Mouse (Mus musculus): Measurements from ENCODE around the gene Racgap1. TPM values are rescaled to one million over a fixed set of nuclear protein-coding genes. Genes with fewer than 3 reads are reported as not detected.
A peak's percentile ranks its signal among the peaks of the same experiment; 100 is the strongest.

The Racgap1 gene
- polyA plus RNA-seq, 1 experiment from 2014 or later, result 74.3 TPM

DNA sequence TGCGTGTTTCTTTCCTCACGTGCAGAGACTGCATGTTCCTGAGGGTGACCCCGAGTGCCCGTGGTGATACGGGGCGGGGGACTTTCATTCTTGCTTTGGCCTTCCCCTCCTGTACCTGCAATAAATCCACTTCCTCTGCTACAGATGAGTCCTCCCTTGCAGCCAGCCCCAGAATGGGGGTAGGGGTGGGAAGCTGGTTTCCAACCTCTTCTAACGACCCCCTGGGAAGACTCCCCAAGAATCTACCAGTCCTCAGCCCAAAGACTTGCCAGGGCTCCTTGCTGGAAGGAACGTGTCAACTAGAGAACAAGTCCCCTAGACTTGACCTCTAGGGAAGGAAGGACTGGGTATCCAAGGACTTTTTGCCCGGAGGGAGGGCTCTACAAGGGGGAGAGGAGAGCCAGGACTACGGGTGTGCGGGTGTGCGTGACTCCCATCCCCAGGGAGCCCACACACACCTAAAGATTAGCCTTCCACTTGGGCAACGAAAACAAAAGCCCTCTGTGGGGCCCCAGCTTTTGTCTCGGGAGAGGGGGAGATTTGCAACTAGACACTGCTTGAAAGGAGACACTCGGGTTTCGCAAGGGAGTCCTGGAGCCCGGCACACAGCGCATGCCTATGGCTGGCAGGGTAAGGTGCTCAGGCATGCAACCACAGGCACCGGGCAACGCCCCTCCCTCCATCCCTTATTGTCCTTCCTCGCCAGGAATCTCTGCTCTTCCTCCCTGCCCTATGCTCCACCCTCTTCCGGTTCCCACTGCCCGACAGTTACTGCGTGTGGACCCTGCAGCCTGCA is 66.9 kb downstream of the Racgap1 start:
- ATAC-seq (peak; percentile 75), DNase-seq (ENCODE audit: low read depth, low spot score) (peak; percentile 47)
- H3K27me3 ChIP-seq, result no peaks in the 10 kb centered on the region
- ChIA-PET CTCF (no interaction called here), POLR2A (interaction anchor here (1.2 to 1.3 kb wide), 2 partner anchors 12 to 87 kb away, joined by 4 to 5 read pairs; no protein-coding TSS in a partner anchor)
- in situ Hi-C loops (cut with MboI; ENCODE audit: low pct_unique_long_range_greater_than_20kb), result no loop called here
- no peak for TF ChIP-seq CTCF (IDR thresholded peaks at IDR 0.05)

DNA sequence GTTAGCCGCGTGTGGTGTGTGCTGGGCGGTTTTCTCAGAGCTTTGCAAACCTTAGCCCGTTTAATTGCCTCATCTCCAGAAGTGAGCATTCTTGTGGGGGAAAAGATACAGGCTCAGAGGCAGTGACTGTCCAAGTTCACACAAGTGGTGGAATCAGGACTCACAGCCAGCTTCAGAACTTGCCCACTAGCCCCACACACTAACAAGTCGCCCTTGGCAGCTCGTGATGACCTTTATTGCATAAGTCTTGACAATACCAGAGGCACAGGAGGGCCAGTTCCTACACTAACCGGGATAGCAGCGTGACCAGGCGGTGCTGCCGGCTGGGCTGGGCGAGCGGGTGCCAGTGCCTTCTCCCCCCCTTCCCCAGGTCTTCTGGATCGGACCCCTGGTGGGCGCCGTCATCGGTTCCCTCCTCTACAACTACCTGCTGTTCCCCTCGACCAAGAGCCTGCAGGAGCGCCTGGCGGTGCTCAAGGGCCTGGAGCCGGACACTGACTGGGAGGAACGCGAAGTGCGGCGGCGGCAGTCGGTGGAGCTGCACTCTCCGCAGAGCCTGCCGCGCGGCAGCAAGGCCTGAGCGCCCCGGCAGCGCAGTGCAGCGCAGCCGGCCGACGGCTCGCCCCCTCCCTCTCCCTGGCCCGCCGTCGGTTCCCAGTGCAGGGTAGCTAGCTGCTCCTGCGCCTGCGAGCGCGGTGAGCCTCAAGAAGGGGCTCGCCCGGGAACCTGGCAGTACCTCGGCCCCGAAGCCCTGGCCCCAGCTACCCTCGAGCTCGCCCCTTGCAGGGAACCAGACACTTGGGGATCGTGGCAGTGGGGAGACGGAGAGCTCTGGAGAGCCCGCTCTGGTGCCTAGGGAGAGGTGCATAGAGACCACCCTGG is 67.8 kb downstream of the Racgap1 start:
- H3K27me3 ChIP-seq, result no peaks in the 10 kb centered on the region
- no peak for DNase-seq (ENCODE audit: low read depth, low spot score)
- in situ Hi-C loops (cut with MboI; ENCODE audit: low pct_unique_long_range_greater_than_20kb), result no loop called here
- no peak for ATAC-seq
- CTCF ChIA-PET, result interaction anchor here (1.4 kb wide), 1 partner anchor 12 kb away, joined by 7 read pairs; no protein-coding TSS in a partner anchor
- TF ChIP-seq CTCF (IDR thresholded peaks at IDR 0.05), result no peak
- POLR2A ChIA-PET, result no interaction called here

DNA sequence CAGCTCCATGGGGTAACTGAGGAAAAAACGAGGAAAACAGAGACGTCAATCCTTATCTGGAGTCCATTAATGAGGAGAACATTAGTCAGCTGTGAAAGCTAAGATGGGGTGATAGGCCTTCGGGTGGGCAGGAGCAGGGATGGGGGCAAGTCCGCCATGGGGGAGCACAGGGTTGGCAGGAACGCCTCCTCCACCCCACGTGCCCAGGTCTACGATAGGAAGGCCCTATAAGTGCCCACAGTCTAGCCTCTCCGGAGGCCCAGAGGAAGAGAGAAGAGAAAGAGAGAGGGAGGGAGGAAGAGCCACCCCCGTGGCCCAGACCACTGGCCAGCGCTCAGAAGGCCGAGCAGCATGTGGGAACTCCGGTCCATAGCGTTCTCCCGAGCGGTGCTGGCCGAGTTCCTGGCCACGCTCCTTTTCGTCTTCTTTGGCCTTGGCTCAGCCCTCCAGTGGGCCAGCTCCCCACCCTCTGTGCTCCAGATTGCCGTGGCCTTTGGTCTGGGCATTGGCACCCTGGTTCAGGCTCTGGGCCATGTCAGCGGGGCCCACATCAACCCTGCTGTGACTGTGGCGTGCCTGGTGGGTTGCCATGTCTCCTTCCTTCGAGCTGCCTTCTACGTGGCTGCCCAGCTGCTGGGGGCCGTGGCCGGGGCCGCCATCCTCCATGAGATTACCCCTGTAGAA is 72.5 kb downstream of the Racgap1 start, which contains the start of gene Aqp2:
Aqp2 (plus strand) TSS at position 254 of the 684 bp plus-strand sequence.
- DNase-seq (ENCODE audit: low read depth, low spot score), result no peak
- CTCF ChIA-PET, result no interaction called here
- TF ChIP-seq CTCF (IDR thresholded peaks at IDR 0.05), result no peak
- no peak for ATAC-seq
- no peaks in the 10 kb centered on the region for H3K27me3 ChIP-seq
- in situ Hi-C loops (cut with MboI; ENCODE audit: low pct_unique_long_range_greater_than_20kb), result no loop called here
- POLR2A ChIA-PET, result no interaction called here

Other genes starting within 250 kb of the Racgap1 start
- gene Nckap5l, start 193.9 kb downstream of the Racgap1 start, polyA plus RNA-seq (2021), result 10.8 TPM
- 9.3 TPM for gene Bcdin3d, start 176.9 kb downstream of the Racgap1 start, polyA plus RNA-seq (2021)
- 0.13 TPM for gene Faim2, start 123.5 kb downstream of the Racgap1 start, polyA plus RNA-seq (2021)
- gene Aqp2, start 72.6 kb downstream of the Racgap1 start, polyA plus RNA-seq (2021), result not detected
- gene Aqp5, start 60.9 kb downstream of the Racgap1 start, polyA plus RNA-seq (2021), result 6.8 TPM
- not detected for gene Aqp6, start 50.3 kb downstream of the Racgap1 start, polyA plus RNA-seq (2021)
- gene Asic1, start 18.7 kb upstream of the Racgap1 start, polyA plus RNA-seq (2021), result 7.6 TPM
- gene Smarcd1, start 50.5 kb upstream of the Racgap1 start, polyA plus RNA-seq (2021), result 46.8 TPM
- not detected for gene Gm17349, start 53.8 kb upstream of the Racgap1 start, polyA plus RNA-seq (2021)
- 2.9 TPM for gene Gpd1, start 65.9 kb upstream of the Racgap1 start, polyA plus RNA-seq (2021)
- gene Cox14, start 74.0 kb upstream of the Racgap1 start, polyA plus RNA-seq (2021), result 170 TPM
- gene Cers5, start 121.2 kb upstream of the Racgap1 start, polyA plus RNA-seq (2021), result 83.3 TPM
- gene Lima1, start 223.8 kb upstream of the Racgap1 start, polyA plus RNA-seq (2021), result 140 TPM